Mouse (Mus musculus): ENCODE data around the gene Pbx1.

Pbx1 gene

GRCm38 (mm10) chr1:168405645-168406290 lies 26.3 kb downstream of the Pbx1 start:
- Histone ChIP-seq H3K36me3 (ENCODE audit: insufficient read depth, low read length) (no peaks in the 10 kb centered on the region), H3K4me3 (replicated peaks; ENCODE audit: low read length) (no peak overlapping the region), H3K4me1 (replicated peaks; ENCODE audit: low read depth, low read length) (peaks cover 30% of the 10 kb centered on the region), H3K27me3 (ENCODE audit: insufficient read depth, low read length) (no peaks in the 10 kb centered on the region), H3K9me3 (ENCODE audit: low read length) (peaks cover 18% of the 10 kb centered on the region)
- TF ChIP-seq CTCF (conservative IDR thresholded peaks at IDR 0.05; ENCODE audit: low read length) (no peak), NANOG (IDR thresholded peaks at IDR 0.05; ENCODE audit: borderline replicate concordance, low read length) (no peak), POU5F1 (IDR thresholded peaks at IDR 0.05; ENCODE audit: borderline replicate concordance, low read length) (no peak)

- Histone ChIP-seq H3K4me1 (replicated peaks; ENCODE audit: low read depth, low read length) (peaks cover 30% of the 10 kb centered on the region), H3K27me3 (ENCODE audit: insufficient read depth, low read length) (no peaks in the 10 kb centered on the region), H3K36me3 (ENCODE audit: insufficient read depth, low read length) (no peaks in the 10 kb centered on the region), H3K9me3 (ENCODE audit: low read length) (0 out of 2 replicates have a peak, but pooled peaks cover 1% of the 10 kb centered on the region), H3K4me3 (replicated peaks; ENCODE audit: low read length) (no peak overlapping the region)
- TF ChIP-seq POU5F1 (IDR thresholded peaks at IDR 0.05; ENCODE audit: borderline replicate concordance, low read length), result no peak
- no peak for TF ChIP-seq CTCF (conservative IDR thresholded peaks at IDR 0.05; ENCODE audit: low read length)
- no peak for TF ChIP-seq NANOG (IDR thresholded peaks at IDR 0.05; ENCODE audit: borderline replicate concordance, low read length)
Observed at GRCm38 (mm10) chr1:168403529-168403928, 28.5 kb downstream of the Pbx1 start.

- TF ChIP-seq POU5F1 (IDR thresholded peaks at IDR 0.05; ENCODE audit: borderline replicate concordance, low read length) (no peak), NANOG (IDR thresholded peaks at IDR 0.05; ENCODE audit: borderline replicate concordance, low read length) (no peak), CTCF (conservative IDR thresholded peaks at IDR 0.05; ENCODE audit: low read length) (no peak)
- H3K36me3 ChIP-seq (ENCODE audit: insufficient read depth, low read length), result no peaks in the 10 kb centered on the region
- peaks cover 30% of the 10 kb centered on the region for H3K4me1 ChIP-seq (replicated peaks; ENCODE audit: low read depth, low read length)
- no peak overlapping the region for H3K4me3 ChIP-seq (replicated peaks; ENCODE audit: low read length)
- H3K9me3 ChIP-seq (ENCODE audit: low read length), result no peaks in the 10 kb centered on the region
- no peaks in the 10 kb centered on the region for H3K27me3 ChIP-seq (ENCODE audit: insufficient read depth, low read length)
Observed at GRCm38 (mm10) chr1:168402683-168403082, 29.4 kb downstream of the Pbx1 start.

DNA sequence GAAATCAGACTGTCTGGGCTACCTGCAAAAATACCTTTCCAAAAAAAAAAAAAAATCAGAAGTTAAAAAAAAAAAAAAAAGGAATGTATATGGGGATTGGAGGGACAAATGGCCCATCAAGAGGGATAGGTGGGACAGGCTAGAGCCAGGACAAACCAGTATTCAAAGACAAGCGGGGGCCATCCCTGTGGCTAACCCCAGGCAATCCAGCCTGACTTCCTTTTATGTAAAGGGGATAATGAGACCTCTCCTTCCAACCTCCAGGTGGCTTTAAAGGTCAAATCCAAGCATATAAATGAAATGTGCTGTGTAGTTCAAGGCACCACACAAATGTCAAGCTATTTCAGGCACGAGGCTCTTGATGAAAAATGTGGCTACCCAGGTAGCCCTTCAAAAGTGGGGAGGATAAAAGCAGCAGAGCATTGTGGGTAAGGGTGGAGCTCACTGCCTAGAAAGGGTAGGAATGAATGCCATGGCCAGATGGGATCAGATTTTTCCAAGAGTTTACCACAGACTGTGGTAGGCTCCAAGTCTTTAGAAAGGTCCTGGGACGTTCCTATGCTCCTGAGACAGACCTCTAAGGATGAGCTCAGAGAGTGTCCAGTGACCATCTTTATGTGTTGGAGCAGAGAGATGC lies 36.4 kb downstream of the Pbx1 start:
- Histone ChIP-seq H3K9me3 (ENCODE audit: low read length) (no peaks in the 10 kb centered on the region), H3K4me1 (replicated peaks; ENCODE audit: low read depth, low read length) (peaks cover 58% of the 10 kb centered on the region), H3K4me3 (replicated peaks; ENCODE audit: low read length) (no peak overlapping the region), H3K36me3 (ENCODE audit: insufficient read depth, low read length) (no peaks in the 10 kb centered on the region), H3K27me3 (ENCODE audit: insufficient read depth, low read length) (no peaks in the 10 kb centered on the region)
- TF ChIP-seq CTCF (conservative IDR thresholded peaks at IDR 0.05; ENCODE audit: low read length), result no peak
- TF ChIP-seq POU5F1 (IDR thresholded peaks at IDR 0.05; ENCODE audit: borderline replicate concordance, low read length), result no peak
- peak; percentile 22; the same call in 1 of the 2 replicates for TF ChIP-seq NANOG (IDR thresholded peaks at IDR 0.05; ENCODE audit: borderline replicate concordance, low read length)

DNA sequence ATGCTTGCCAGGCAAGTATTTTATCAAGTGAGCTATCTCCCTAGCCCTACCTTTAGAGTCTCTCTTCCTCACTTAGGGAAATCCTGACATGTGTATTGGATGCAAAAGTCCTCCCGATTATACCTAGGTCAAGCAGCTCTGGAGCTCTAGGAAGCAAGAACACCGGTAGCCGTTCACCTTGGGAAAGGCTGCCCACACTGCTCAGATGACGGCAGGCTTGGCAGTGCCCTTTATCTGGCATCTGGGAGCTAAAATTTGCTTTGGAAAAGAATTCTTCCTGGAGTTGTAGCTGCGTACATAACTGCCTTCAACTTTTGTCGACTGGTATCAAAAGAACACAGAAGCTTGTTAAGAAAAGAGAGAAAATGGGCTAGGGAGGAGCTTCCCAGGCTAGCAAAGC lies 37.5 kb downstream of the Pbx1 start:
- no peak for TF ChIP-seq POU5F1 (IDR thresholded peaks at IDR 0.05; ENCODE audit: borderline replicate concordance, low read length)
- TF ChIP-seq NANOG (IDR thresholded peaks at IDR 0.05; ENCODE audit: borderline replicate concordance, low read length), result no peak
- TF ChIP-seq CTCF (conservative IDR thresholded peaks at IDR 0.05; ENCODE audit: low read length), result no peak
- Histone ChIP-seq H3K4me3 (replicated peaks; ENCODE audit: low read length) (no peak overlapping the region), H3K4me1 (replicated peaks; ENCODE audit: low read depth, low read length) (peaks cover 58% of the 10 kb centered on the region)

DNA sequence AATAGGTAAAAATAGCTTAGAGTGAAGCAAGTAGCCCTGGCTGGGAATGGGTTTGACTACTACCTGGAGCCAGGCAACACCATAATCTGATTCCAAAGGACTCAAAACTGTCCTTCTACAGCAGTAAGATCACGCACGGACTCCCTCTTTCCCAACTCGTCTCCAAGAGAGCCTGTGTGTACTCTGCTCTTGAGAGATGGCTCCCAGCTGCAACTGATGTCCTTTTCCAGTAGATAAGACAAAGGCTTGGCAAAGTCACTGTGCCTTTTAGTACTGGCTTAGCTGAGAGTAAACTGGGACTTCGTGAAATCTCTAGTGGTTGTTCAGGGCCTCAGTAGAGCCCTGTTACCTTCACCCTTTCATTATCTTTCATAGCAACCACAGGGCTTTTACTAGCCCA lies 38.6 kb downstream of the Pbx1 start:
- no peaks in the 10 kb centered on the region for H3K27me3 ChIP-seq (ENCODE audit: insufficient read depth, low read length)
- no peaks in the 10 kb centered on the region for H3K36me3 ChIP-seq (ENCODE audit: insufficient read depth, low read length)
- no peaks in the 10 kb centered on the region for H3K9me3 ChIP-seq (ENCODE audit: low read length)
- no peak for TF ChIP-seq POU5F1 (IDR thresholded peaks at IDR 0.05; ENCODE audit: borderline replicate concordance, low read length)
- no peak for TF ChIP-seq NANOG (IDR thresholded peaks at IDR 0.05; ENCODE audit: borderline replicate concordance, low read length)
- TF ChIP-seq CTCF (conservative IDR thresholded peaks at IDR 0.05; ENCODE audit: low read length), result no peak
- H3K4me3 ChIP-seq (replicated peaks; ENCODE audit: low read length), result no peak overlapping the region
- H3K4me1 ChIP-seq (replicated peaks; ENCODE audit: low read depth, low read length), result peaks cover 58% of the 10 kb centered on the region

More for the DNA sequence above, 37.5 kb downstream of the Pbx1 start:
- Histone ChIP-seq H3K9me3 (ENCODE audit: low read length) (no peaks in the 10 kb centered on the region), H3K27me3 (ENCODE audit: insufficient read depth, low read length) (no peaks in the 10 kb centered on the region), H3K36me3 (ENCODE audit: insufficient read depth, low read length) (no peaks in the 10 kb centered on the region)

GRCm38 (mm10) chr1:168392500-168392853 lies 39.6 kb downstream of the Pbx1 start:
- TF ChIP-seq NANOG (IDR thresholded peaks at IDR 0.05; ENCODE audit: borderline replicate concordance, low read length), result no peak
- no peak for TF ChIP-seq POU5F1 (IDR thresholded peaks at IDR 0.05; ENCODE audit: borderline replicate concordance, low read length)
- no peak for TF ChIP-seq CTCF (conservative IDR thresholded peaks at IDR 0.05; ENCODE audit: low read length)
- no peaks in the 10 kb centered on the region for H3K27me3 ChIP-seq (ENCODE audit: insufficient read depth, low read length)
- H3K9me3 ChIP-seq (ENCODE audit: low read length), result no peaks in the 10 kb centered on the region
- no peaks in the 10 kb centered on the region for H3K36me3 ChIP-seq (ENCODE audit: insufficient read depth, low read length)
- no peak overlapping the region for H3K4me3 ChIP-seq (replicated peaks; ENCODE audit: low read length)
- H3K4me1 ChIP-seq (replicated peaks; ENCODE audit: low read depth, low read length), result peaks cover 58% of the 10 kb centered on the region

DNA sequence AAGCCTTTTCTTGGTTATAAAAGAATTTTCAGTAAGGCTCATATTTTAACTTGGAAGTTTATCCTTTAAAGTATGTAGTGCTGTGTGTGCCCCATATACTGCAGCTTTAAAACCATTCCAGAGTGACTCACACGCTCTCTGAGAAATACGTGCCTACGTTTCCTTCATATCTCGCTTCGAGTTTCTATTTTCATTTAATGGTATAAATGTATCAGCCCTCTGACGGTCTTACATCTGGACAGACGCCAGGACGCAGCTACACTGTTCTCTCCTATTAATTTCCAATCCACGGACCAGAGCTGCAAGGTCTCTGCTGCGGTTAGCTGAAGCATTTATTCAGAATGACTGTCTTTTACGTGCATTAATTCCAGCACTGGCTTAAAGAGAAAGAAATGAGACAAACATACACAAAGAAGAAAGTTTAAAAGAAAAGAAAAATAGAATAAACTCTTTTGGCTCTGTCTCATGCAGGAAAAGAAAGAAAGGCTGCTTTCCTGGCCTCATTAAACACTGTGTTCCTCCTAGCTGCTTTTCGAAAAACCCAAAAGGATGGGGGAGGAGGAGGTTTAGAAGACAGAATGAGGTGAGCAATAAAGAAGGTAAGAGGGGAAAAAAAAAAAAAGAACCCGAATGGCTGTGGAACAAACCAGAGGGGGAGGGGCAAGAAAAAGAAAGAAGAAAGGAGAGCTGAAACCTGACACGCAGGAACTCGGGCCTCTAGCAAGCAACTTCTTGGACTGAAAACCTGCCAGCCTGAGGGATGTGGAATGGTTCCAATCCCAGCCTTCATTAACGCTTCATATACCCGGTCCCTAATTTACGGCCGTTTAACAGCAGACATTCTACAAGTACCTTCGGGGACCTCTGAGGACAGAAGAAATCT lies 40.2 kb downstream of the Pbx1 start:
- no peaks in the 10 kb centered on the region for H3K27me3 ChIP-seq (ENCODE audit: insufficient read depth, low read length)
- H3K4me1 ChIP-seq (replicated peaks; ENCODE audit: low read depth, low read length), result peaks cover 52% of the 10 kb centered on the region
- H3K9me3 ChIP-seq (ENCODE audit: low read length), result no peaks in the 10 kb centered on the region
- no peak for TF ChIP-seq CTCF (conservative IDR thresholded peaks at IDR 0.05; ENCODE audit: low read length)
- TF ChIP-seq POU5F1 (IDR thresholded peaks at IDR 0.05; ENCODE audit: borderline replicate concordance, low read length), result no peak
- no peak for TF ChIP-seq NANOG (IDR thresholded peaks at IDR 0.05; ENCODE audit: borderline replicate concordance, low read length)
- no peak overlapping the region for H3K4me3 ChIP-seq (replicated peaks; ENCODE audit: low read length)
- no peaks in the 10 kb centered on the region for H3K36me3 ChIP-seq (ENCODE audit: insufficient read depth, low read length)
